Mouse (Mus musculus) layer of hippocampus, postnatal 25 days (tissue): Measurements from ENCODE around the gene Cd27. TPM values are rescaled to one million over a fixed set of nuclear protein-coding genes. Genes with fewer than 3 reads are reported as not detected.
"Not testable (repeated sequence)": the region's sequence is repeated elsewhere in the genome, so short reads cannot be mapped to it uniquely, and the experiment has no call there.

Source experiments
- DNase-seq, 2 experiments: peaks; one replicate each; pipeline ENCODE4 v3.0.0; 2022; ENCODE audit warnings: mixed read lengths in 2 of 2, low spot score in 1 of 2; ENCODE audit errors: extremely low spot score in 1 of 2
- total RNA-seq, 2 experiments: library from RNA; stranded (reverse); gene quantifications; 2 replicates each; pipeline ENCODE4 v1.2.3; 2021

Cd27 gene
- not detected for total RNA-seq

DNA sequence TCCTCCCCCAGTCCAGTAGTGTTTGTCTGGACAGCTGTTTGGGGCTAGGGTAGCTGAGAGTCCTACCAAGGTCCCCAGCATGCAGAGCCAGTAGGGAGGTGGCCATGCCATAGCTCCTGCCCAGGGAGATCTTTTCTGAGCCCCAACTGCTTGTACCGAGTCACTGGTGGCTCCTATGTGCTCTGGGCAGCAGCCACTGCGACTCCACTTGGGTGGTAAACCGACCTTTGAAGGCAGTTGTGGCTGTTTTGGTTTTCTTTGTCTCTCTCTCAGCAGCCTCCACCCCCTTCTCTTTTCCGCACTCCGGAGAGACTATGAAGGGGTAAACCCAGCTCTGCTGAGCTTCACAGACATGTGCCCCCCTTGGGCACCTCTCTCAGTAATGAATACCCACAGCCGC is at the start of gene Cd27:
Gene Cd27, minus strand, starts transcription at position 229 of the 400 bp plus-strand sequence.
- no peak for DNase-seq

DNA sequence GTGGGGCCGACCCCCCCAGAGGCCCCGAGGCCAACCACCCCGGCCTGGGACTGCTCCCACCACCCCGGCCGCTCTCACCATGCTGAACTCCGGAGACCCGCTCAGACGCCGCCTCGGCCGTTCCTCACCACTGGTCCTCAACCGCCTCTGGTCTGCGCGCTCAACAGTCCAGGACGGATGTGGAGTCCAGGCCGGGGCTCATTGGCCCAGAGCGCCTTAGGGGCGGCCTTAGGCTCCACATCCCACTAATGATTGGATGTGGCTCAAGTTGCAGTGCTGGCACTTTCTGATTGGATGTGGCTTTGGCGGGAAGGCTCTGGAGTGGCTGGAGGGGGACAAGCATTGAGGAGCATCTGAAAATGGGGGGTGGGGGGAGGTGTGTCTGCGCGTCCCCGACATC is 49.1 kb upstream of the Cd27 start, which contains the start of gene Tuba3a:
Gene Tuba3a, minus strand, starts transcription at position 153 of the 400 bp plus-strand sequence.
- no peak for DNase-seq

DNA sequence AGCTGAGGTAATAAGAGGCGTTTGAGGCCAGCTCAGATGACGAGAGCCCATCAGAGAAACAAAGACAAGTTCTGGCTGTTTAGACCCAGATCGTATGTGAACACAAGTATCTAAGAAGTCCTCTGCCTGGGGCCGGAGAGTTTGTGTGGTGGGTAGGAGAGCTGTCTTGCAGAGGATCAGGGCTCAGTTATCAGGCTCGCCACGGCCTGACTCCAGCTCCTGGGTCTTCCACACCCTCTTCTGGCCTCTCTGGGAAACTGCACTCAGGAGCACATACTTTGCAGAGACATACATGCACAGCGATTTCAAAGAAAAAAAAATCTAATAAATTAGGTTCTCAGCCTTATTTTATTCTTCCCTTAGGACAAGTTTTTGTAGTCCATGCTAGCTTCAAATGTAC is 47.9 kb upstream of the Cd27 start:
- DNase-seq: no peak

DNA sequence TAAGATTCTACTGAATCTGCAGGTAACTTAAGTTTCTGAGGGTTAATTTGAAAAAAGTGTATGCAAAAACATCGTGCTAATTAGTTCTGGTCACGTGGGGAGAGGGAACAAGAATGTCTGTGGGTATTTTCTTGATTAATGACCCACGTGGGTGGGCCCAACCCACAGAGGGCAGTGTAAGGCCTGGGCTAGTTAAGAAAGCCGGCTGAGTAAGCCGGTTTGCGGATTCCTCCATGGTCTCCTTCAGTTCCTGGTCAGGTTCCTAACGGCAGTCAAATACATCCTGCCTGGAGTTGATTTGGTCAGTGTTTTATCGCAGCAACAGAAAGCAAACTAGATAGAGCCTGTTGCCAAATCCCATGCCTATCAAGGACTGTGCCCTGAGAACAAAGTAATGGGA is 47.4 kb upstream of the Cd27 start:
- DNase-seq: no peak

DNA sequence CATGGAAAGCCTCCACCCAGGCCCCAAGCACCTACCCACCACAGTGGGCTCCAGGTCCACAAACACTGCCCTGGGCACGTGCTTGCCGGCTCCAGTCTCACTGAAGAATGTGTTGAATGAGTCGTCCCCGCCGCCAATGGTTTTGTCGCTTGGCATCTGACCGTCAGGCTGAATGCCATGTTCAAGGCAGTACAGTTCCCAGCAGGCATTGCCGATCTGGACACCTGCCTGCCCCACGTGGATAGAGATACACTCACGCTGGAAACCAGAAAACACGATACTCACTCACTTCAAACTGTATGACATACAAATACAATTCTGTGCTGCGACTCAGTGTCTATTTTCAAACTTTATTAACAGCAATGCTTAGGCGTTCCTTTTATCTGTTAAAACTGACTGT is 45.9 kb upstream of the Cd27 start:
- DNase-seq: not testable (repeated sequence)

DNA sequence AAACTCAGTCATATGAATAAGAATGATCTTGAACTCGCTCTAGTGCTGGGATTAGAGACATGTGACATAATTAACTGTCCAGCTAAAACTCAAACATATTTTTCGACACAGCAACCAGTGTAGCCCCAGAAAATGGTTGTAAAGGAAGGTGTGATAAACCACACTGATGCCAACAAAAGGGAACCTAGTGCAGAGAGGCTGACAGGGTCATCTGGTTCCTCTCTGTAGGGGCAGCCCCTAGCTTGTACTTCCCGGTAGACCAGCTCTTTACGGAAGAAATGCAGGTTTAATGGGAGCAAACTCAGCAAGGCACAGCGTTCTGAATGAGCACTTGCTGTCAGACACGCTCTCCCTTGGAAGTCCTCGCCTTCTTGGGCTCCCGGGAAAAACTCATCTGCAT is 42.9 kb upstream of the Cd27 start:
- no peak for DNase-seq

DNA sequence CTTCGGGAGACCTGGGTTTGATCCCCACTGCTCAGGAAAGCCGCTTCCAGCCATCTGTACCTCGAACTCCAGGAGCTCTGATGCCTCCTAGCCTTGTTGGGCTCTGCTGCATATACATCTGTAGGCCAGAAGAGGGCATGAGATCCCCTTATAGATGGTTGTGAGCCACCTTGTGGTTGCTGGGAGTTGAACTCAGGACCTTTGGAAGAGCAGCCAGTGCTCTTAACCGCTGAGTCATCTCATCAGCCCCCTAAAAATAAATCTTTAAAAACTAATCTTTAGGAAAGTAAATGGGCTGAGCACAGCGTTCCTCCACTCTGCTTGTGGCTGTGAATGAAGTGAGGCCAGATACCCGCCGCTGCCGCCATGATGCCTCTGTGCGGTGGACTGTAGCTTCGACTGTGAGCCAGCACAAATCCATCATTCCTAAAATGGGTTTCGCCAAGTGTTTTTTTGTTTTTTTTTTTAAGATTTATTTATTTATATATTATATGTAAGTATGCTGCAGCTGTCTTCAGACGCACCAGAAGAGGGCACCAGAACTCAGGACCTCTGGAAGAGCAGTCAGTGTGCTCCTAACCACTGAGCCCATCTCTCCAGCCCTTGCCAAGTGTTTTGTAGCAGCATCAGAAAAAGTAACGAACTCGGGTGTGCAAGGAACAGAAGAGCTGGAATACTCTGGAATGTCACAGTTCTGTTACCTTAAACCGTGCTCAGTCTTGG is 38.2 kb upstream of the Cd27 start:
- peak in 1 of 2 experiments; percentile 36 for DNase-seq

DNA sequence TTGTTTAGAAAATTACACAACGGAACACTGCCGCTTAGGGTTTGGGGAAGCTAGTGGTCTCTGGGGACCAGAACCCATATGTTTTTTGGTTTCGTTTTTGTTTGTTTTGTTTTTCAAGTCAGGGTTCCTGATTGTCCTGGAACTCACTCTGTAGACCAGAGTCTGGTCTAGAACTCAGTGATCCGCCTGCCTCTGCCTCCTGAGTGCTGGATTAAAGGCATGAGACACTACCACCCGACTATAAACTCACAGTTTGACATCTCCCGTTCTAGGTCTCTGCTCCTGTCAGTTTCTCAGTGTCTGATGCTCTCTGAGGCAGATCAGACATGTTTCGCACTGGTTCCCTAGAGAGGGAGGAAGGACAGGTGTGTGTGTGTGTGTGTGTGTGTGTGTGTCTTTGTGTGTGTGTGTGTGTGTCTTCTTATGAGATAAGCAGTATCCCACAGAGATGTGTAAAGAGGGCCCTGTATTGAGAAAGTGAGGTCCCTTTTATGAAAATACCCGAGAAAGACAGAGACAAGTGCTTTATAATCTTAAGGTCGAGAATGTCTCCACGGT is 35.5 kb upstream of the Cd27 start:
- DNase-seq: no peak

DNA sequence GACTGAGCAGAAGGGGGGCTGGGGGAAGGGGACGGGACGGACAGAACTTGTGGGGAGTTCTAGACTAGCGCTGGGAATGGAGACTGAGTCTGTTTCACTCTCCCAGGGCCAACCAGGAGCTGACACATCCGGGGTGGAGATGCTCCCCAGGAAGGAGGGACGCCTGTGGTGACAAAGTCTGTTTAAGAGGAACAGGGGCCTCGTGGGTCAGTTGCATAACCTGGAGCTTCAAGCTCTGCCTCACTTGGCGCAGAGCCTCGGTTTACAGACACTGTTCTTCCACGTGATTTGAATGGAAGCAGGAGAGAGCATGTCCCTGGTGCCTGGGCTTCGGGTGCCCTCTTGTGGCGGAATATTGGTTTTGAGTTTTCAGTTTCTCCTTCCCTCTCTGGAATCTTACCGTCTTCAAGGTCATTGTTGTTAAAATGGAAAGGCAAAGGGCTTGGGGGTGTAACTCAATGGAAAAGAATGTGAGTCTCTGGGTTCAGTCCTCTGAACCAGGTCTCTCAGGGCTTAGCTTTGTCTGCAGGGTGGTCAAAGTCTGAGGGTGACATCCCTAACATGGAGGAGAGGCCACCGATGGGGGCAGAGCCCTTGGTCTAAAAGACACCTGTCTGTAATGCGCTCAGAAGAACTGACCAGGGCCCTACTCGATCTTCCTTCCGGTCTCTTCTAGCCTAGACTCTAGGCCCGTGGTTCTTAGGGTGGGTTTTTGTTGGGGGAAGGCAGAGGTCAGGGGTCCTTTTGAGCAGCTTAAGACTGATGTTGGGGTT is 34.8 kb upstream of the Cd27 start:
- peak; percentile 80 to 94 for DNase-seq

DNA sequence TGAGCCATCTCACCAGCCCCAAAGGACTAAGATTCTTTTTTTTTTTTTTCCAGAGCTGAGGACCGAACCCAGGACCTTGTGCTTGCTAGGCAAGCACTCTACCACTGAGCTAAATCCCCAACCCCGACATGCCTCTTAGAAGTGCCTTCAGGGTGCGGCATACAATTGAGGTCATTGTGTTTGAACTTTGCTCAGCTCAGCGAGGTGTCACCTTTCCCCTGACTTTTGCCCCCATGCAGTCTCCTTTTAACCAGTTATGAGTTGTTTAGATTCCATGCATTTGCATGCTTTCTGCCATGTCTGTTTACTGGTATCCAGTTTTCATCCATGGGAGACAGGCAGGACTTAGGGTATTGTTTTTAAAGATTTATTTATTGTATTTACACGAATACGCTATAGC is 32.0 kb upstream of the Cd27 start:
- no peak for DNase-seq

DNA sequence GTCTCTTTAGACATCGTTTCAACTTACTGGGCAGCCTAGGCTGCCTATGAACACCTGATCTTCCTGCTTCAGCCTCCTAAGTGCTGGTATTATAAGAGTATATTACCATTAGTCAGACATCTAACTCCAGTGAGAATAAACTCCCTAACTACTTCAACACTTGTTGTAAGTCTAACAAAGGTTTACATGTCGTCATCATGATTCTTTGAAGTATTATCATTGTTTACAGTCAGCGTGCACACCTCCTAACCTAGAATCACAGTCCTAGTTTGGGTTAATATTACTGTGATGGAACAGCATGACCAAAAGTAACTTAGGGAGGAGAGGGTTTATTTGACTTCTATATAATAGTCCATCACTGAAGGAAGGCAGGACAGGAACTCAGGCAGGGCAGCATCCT is 30.7 kb upstream of the Cd27 start:
- no peak for DNase-seq

DNA sequence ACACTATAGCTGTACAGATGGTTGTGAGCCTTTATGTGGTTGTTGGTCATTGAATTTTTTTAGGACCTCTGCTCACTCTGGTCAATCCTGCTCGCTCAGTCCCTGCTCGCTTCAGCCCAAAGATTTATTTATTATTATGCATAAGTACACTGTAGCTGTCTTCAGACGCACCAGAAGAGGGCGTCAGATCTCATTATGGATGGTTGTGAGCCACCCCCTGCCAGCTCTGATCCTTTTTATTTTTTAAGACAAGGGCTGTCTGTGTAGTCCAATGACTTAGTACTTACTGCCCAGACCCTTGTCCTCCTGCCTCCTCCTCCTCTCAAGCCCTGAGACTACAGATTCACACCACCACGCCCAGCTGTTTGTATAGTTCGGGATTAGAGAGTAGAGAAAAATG is 29.8 kb upstream of the Cd27 start:
- DNase-seq: not testable (repeated sequence)

DNA sequence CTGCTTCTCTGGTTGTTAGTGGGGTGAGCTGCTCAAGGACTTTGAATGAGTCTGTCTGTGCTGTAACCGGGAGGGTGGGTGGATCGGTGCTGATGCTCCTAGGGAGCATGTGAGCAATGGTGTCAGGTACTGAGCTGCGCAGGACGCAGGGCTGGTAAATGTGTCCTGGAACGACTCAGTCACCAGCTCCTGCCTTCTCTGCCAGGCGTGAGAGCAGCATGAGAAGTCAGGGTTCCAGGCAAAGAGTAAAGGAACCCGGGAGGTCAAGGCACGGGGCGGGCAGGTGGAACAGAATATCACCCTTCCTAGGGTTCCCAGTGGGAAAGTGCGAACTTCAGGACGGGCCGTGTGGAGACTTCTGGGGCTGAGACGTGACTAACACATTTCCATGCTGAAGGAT is 29.3 kb upstream of the Cd27 start:
- DNase-seq: no peak

DNA sequence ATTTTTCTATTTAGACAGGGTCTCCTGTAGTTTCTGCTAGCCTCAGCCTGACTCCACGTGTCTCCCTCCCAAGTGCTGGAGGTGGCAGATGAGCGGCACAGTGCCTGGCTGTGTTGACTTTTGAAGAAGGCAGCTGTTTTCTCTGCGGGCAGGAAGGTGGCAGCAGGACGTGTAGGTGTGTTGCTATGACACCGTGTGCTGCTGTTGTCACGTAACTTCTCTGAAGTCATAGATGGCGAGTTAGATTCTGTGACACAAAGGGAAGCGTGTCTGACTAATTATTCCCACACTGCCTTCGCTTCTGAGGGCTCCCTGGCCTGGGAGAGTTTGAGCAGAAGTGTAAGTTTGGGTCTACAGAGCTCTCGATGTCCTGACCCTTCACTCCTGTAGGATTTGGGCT is 28.4 kb upstream of the Cd27 start:
- no peak for DNase-seq

DNA sequence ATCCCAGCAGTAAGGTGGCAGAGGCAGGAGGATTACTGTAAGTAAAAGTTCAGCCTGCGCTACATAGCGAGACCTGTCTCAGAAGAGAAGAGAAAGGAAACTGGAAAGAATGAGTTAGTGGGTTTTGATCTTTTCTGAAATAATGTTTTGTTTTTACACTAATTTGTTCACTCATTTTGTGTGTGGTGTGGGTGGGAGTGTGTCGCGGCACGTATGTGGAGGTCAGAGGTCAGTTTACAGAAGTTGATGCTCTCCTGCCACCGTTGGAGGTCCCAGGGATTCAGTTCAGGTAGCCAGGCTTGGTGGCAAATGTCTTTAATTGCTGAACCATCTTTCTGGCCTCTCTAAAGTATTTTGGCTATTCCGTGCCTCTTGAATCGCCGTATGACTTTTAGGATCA is 27.4 kb upstream of the Cd27 start:
- no peak for DNase-seq

DNA sequence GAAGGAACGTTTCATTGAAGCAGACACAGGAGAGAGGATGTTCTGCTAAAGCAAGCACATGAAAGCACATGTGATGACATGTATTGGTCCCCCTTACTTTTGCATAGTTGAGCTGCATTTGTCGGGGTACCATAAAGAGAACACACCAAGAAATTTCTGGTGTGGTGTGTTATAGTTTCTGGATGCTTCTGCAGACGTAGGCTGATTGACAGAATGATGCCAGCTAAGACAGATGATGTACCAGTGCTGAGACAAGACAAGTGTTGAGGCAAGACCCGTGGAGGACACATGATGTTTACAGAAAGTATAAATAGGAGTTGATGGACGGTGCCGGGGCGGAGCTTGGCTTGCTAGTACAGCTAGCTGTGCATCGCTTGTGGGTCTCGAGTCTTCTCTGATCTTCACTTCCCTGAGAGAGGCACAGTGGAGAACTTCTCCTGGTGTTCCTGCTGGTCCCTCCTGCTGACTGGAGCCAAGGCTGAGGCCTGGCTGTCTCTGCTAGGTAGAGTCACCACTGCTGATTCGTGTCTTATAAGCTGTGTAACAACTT is 23.3 kb upstream of the Cd27 start:
- no peak for DNase-seq

DNA sequence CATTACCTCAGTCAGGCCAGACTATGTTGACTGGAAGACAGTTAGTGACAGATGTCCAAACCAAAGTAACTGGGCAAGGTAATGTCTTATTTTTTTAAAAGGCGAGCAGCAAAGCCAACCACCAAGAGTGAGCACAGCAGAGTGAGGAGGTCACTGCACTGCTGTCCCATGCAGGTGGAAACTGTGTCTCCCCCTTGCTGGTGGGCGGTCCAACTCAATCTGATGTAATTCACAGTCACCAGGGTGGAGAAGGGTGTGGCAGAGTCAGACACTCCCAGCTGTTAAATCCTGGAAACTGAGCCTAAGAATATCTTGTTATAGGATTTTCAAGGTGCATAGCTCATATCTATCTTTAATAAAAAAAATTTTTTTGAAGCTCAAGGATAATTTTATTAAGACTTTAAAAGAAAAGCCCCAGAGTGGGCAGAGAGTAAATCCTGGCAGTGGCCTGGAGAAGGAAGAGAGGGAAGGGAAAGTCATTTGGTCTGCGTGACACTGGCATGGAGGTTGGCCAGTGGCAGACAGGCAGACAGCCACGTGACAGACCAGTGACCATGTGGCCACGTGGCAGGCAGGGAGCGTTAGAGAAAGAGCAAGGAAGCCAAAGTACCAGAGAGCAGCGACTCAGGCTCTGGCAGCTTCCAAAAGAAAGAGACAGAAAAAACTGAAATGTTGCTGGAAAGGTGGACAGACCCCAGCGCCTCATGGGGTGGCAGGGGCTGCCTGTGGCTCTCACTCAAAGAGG is 19.6 kb upstream of the Cd27 start:
- DNase-seq: no peak

DNA sequence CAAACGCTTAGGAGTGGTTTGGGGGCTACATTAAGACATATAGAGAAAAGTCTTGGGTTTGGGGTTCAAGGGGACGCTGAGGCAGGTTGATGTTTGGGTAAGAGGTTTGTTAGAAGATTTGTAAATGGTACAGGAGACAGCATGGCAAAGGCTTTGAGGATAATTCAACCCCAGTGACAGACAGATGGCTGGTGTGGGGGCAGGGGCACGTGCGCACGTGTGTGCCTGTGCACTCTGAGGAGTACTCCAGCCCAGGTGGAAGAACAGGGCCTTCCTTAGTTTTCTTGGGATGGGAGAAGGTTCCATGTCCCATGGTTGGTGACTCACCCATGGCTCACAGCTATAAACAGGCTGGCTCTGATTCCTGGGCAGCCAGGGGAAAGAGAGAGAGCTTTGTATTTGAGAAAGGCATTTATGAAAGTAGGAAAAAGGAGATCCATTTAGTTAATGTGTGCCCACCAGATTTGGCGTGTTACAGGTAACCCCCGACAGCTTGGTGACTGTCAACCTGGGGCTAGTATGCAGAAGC is 18.8 kb upstream of the Cd27 start:
- no peak for DNase-seq

DNA sequence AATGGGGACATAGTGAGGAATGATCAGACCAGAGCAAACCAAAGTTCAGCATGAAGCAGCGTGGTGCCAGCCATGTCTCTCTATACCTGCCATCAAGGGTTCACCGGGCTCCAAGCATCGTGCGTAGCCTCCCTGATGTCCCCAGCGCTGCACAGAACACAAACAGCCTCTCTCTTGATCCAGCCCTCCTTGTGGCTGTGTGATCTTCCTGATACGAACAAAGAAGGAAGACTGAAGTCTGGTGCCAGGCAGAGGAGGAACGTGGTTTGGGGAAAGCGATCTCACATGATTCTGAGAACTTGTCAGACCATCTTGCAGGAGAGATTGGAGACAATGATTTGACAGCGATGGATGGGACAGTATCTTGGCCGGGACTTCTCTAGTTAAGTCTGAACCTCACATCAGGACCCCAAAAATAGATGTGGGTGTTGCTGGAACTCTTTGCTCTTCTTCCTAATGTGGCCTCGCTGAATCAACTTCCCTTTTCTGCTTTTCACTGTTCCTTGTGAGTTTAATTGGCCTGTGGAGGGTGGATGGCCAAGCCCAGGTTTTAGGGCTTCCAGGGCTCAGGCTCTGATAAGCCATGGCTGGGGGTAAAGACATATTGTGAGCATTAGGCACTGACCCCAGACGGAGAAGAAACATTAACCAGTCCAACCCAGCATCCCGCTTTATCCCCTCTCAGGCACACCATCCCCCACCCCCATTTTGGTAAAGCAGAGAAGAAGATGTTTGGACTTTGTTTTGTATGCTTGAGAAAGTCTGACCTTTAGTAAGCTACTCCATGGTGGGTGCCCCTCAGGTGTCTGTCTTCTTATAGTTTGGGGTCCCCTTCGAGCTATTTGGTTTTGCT is 17.3 kb upstream of the Cd27 start:
- no peak for DNase-seq

DNA sequence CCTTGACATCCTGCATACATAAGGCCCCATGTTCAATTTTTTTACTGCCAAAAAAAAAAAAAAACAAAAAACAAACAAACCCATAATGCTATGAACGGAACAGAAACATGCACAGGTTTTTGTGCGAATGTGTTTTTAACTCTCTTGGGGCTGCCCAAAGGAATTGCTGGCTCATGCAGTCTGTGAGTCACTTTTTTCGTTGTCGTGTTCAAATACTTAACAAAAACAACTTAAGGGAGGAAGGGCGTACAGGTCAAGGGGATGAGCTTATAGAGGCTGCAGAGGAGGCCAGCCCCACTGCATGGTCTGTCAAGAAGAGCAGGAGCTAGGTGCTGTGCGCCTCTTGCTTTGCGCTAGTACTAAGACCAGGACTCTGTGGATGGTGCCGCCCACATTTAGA is 15.9 kb upstream of the Cd27 start:
- no peak for DNase-seq
